Mouse (Mus musculus) gastrocnemius, postnatal 10 days (tissue): ENCODE measurements around the gene Ifit2. TPM values are rescaled to one million over a fixed set of nuclear protein-coding genes. Genes with fewer than 3 reads are reported as not detected.
"Not testable (repeated sequence)": the region's sequence is repeated elsewhere in the genome, so short reads cannot be mapped to it uniquely, and the experiment has no call there.

ENCODE experiments used
- DNase-seq: peaks from one replicate; pipeline ENCODE4 v3.0.0; 2021; ENCODE audit warnings: mixed read lengths
- total RNA-seq, 2 experiments: library from RNA; stranded (reverse); gene quantifications; 2 replicates each; pipeline ENCODE4 v1.2.3; 2021

Ifit2 gene
- total RNA-seq, 2 experiments from 2014 or later, result 3.1 to 3.3 TPM

DNA sequence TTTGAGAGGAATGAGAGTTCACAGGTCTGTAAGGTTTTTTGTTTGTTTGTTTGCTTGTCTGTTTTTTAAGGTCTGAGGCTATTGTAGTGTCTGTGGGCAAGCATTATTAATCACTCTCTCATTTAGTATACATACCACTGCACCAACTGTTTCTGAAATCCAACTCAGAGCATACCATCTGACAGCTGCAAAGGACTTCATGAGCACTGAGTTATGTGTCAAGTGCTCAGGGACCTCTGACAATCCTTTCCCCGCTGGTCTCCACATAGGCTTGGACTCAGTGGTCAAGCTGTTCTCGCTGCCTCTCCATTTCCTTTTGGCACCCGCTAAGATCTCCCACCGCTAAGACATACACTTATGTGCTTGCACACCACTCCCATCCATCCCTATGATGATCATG is 4.3 kb upstream of the Ifit2 start:
- no peak for DNase-seq

DNA sequence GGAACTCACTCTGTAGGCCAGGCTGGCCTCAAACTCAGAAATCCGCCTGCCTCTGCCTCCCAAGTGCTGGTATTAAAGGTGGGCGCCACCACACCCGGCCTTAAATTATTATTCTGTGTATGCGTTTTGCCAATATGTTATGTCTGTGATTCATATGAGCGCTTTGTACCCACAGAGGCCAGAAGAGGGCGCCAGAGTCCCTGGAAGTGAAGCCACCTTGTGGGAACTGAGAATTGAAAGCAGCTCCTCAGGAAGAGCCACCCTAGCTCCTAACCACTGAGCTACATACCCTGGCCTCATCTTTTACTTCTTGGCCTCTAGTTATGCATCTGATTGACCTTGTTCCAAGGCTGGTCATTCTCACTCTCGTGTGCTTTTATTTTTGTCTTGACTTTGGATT is 2.5 kb upstream of the Ifit2 start:
- DNase-seq, result peak; percentile 83

DNA sequence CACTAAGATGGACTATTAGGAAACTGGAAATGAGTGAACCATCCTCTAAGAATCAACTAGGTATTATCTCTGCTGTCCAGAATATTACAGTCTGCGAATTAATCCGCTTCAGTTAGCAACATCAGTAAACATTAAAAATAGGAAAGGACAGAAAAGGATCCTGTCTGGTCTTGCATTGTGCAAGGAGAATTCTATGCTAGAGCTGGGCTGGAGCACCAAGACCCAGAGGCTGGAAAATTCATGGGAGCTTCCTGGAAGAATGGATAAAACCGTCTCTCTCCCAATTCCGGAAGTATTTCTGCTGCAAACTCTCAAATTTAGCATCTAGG is 325 bp upstream of the Ifit2 start:
- DNase-seq, result no peak

DNA sequence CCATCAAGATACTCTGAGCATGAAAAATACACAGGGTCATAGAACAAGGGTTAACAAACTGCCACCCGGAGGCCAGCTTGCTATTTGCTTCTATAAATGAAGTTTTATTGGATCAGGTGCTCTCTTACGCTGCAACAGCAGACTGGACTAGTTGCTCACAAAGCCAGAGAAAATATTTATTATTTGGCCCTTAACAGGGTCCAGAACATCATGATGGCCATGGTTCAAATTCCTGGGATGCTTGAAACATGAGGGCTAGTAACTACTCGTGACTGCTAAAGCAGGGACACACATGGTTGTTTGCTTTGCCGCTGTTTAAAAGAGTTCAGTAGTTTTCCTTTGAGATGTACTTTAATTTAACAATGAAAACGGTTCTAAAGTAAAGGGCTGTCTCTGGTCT is 1.5 kb downstream of the Ifit2 start:
- DNase-seq, result no peak

DNA sequence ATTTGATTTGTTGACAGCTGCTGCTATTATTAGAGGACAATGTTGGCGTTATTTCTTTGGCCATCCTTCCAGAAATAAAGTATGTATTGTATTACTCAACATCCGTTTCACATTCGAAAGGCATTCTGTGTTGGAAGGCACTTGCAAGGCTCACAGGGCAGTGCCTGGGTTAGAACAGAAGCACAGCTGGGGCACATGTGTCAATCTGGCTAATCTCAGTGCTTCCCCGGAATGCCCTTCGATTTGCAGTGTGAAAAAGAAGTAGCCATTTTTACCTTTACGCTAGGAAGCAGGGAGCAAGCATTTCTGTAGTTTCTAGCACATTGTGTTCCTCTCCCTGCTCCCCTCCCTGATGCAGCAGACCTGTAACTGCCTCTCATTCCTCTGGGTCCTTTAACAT is 2.5 kb downstream of the Ifit2 start:
- no peak for DNase-seq

DNA sequence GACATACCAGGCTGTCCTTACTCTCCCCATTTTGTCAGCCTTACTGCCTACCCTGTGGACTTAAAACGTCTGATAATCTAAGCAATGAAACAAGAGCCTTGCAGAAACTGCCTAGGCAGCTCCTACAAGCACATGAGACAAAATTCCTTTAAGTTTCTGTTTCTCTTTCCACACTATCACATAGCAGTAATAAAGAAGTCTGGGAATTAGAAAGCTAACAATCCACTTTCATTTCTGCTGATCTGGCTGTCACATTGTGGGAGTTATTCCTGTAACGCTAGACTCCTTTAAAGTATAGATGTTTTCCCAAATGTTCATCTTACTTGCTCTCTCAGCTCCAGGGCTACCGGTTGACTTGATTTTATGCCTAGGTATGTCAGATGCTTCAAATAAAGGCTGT is 3.0 kb downstream of the Ifit2 start:
- no peak for DNase-seq

DNA sequence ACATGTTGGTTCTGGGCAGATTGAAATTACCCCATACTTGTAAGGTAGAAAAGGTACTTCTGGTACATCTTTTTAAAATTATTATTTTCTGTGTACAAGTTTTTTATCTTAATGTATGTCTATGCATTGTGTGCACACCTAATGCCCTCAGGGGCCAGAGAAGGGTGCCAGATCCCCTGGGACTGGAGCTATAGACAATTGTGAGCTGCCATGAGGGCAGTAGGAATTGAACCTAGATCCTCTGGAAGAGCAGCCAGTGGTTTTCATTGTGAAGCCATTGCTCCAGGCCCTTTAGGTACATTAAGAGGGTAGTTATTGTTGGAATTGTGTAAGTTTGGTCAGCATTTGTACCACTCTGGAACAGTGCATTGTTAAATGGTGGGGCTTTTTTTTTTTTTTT is 3.6 kb downstream of the Ifit2 start:
- no peak for DNase-seq

DNA sequence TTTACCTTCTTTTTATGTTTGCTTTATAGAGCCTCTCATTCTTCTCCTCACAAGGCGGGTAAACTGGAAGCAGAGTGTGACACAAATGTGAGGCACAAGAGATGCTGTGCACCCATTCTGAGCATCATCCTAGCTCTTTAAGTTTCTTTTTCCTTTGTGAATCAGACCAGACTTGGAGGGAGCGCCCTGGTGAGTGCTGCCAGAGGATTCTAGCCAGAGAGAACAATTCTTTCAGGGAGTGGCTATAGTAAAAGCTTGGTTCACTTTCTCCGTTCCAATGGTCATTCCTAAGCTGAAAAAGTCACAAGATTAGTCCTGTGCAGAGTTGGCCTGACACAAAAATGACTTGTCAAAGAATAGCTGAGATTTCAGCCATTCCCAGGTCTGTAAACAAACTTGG is 6.1 kb downstream of the Ifit2 start:
- peak; percentile 16 for DNase-seq

DNA sequence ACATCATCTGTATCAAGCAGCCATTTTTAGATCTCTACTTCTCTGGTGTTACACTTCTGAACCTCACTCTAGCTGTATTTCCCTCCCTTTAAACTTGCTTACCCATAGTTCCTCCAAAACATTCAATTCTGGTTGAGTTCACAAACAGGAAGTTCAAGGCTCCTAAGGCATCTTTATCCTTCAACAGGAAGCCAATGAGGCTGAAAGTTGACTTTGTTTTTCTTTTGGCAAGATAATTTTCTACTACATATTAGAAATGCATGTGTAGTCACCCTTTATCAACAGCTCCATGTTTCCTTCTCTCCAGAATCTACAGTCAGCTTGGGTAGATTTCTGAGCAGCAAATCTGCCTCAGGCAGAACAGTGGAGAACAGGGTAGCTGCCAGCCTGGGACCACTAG is 12.1 kb downstream of the Ifit2 start:
- DNase-seq, result no peak

DNA sequence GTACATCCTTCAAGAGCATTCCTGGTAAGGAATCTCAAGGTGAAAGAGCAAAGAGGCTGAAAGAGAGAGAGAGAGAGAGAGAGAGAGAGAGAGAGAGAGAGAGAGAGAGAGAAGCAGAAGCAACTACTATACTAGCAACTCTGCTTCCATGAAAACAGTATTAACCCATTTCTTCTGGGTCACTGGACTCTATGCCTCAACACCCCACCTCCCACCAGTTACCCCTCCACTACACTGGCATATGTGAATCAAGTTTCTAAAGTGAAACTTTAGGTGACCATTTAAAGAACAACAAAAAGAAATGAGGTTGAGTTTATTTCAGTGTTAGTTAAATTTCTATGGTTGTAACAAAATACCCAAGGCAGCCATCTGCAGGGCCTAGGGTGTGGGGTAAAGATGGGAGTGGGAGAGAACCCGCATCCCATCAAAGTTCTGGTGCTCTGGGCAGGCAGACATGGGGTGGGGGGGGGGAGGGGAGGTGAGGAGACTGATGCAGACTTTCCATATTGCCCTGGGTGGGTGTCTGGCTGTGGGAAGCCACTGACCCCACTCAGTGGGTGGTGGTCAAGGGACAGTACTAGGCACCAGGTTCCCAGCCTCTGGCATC is 15.8 kb downstream of the Ifit2 start:
- no peak for DNase-seq

DNA sequence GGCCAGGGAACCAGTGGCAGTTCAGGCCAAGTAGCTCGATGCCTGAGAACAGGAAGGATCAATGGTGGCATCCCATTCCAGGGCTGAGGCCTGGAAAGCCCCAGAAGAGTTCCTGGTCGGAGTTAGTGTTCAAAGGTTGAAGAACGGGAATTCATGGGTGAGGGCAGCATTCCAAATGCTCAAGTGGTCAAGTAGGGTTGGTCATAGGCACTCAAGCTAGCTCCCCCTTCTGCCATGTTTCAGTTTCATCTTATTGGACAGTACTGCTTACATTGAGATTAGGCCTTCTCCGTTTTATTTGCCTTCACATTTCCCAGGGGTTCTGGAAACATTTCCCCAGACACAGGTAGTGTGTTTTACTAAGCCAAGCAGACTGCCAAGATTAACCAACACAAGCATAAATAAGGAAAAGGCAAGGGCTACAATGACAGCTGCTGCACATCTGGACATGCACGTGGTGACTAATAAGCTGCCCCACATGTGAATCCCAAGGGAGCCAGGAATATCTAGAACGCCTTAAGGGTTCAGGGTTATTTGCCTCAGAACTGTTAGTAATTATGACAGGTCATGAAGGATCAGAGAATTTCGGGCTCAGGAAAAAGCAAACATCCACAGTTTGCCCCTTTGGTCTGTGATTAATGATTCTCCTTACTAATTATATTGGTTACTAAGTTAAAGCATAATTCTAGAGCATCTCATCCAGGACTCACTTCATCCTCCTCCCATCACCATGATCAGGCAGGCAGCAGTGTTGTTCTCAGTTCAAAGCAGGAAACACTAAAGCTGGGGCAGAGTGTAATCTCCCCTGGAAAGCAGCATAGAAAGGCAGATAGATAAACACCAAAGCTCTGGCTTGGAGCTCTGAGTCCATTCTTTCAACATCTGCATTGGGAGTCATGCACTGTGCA is 18.7 kb downstream of the Ifit2 start:
- DNase-seq, result no peak

DNA sequence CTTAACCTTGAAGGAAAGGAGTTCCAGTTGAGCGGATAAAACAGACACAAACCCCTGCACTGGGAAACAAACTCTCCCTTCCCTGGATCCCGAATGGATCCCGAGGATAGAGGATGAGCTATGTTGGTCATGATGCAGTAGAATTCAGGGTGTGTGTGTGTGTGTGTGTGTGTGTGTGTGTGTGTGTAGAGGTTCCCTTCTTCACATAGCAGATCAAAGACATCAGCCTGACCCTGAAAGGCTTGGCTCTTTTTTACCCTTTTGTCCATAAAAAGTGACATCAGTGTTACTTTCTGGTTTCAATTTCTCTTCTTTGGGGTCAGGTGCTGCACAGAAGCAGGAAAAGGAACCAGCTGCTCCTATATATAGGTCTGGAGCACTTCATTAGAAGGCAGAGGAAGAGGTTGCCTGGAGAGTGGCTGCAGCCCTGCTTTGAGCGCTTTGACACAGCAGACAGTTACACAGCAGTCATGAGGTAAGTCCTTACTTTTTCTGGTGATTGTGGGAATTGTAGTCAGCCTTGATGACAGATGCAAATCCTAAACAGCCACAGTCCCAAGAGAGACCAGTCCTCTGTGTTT is 19.5 kb downstream of the Ifit2 start:
- no peak for DNase-seq

DNA sequence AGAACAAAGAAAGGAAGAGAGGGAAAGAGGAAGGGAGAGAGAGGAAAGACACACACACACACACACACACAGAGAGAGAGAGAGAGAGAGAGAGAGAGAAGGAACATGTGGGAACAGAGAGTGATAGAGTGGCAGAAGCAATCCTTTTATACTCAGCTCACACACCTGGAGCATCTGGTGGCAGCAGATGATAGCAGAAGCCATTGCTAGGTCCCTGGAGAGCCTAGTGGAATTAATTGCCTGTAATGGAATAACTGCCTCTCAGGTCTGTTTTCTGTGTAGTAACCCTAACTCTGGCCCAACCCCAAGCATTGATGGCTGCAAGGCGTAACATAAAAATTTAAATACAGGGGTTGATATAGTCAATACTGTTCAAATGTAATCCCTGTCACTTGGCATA is 20.6 kb downstream of the Ifit2 start:
- DNase-seq, result no peak

DNA sequence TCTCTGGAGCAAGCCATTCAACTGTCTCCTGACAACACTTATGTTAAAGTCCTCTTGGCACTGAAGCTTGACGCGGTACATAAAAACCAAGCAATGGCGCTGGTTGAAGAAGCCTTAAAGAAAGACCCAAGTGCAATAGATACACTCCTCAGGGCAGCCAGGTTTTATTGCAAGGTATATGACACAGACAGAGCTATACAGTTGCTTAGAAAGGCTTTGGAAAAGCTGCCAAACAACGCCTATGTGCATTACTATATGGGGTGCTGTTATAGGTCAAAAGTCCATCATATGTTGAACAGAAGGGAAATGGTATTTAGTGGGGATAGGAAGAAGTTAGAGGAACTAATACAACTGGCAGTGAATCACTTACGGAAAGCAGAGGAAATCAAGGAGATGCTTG is 23.2 kb downstream of the Ifit2 start:
- DNase-seq, result no peak

DNA sequence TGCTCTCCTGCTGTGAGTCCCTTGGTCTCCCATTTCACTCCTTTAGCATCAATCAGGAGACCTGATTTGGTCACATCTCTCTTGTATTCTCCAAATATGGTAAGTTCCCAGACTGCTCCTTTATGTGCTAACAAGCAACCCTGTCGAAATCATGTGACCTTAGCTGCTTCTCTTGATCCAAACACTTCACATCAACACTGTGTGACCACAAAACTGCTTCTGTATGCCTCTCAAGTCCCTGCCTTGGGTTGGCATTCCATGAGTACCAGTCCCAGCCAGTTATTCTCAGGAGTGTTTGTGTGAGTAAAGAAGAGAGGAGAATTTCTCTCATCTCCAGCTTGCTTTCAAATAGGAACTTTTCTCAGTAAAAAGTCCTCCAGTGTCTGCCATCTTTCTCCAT is 26.6 kb downstream of the Ifit2 start:
- no peak for DNase-seq

DNA sequence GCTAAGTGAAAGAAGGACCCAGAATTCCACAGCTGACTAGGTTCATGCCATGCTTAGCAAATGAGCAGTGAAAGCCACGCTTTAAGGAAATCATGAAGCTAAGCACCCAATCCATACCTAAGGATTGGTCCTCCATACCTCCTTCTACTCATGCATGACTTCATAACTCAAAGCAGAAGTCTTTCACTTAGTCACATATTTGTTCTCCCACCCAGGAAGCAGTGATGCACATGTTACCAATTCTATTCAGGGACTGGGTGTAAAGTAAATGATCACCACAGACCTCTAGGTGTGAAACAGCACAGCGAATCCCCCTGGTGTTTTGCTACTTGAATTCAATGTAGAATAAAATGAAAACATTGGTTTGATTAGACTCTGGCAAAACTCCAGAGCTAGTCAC is 32.2 kb downstream of the Ifit2 start:
- DNase-seq, result not testable (repeated sequence)

DNA sequence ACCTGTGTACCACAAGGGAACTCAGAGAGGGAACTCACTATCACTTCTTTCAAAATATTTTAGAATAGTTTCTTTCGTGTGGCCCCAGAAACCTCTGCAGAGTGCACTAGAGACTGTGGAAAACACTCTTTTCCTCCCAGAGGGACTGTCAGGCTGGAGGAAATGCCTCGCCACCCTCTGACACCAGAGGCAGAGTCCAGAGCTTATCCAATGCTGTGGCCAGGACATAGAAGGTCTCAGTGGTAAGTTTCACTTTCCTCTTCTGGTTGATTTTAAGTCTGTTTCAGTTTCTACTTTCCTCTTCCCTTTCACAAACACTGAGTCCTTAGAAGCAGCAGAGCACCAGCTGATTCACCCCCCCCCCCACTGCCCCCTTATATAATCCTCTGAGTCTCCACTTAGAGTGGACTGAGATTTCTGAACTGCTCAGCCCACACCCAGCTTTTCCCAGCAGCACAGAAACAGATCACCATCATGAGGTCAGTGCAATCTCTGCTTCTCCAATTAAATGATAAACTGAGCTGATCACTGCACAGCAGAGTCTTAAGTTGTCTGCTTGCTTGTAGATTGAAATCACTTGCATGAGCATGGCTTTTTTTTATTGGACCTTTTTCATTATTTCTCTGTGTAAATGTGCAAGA is 32.8 kb downstream of the Ifit2 start, which contains the start of gene Ifit3:
Ifit3 (plus strand) TSS at position 406 of the 641 bp plus-strand sequence.
- DNase-seq, result not testable (repeated sequence)

DNA sequence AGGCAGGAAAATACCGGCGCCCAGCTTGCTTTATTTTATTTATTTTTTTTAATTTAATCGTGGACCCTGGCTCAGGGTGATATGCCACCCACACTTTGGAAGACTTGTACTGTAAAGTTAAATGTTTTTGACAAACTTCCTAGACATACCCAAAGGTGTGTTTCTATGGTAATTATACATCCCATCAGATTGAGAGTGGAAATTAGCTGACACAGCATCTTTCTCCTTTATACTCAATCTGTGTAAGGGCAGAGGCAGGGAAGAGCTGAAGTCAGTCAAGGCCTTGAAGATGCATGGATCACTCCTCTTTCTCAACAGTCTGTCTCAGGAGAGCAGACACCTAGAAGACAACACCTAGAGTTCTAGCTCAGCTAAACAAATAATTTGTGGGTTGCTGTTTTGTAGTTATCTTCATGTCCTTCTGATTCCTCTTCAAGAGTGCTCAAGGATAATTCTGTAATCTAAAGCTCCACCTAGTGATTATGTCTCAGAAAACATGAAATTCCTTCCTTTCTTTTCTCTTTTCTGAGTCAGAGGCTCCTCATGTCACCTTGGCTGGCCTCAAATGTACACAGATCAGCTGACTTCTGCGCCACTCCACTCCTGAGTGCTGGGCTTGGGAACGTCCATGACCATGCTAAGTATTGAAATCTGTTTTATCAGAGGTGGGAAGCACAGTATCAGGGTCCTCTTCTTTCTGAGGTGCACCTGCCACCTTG is 35.4 kb downstream of the Ifit2 start:
- not testable (repeated sequence) for DNase-seq

DNA sequence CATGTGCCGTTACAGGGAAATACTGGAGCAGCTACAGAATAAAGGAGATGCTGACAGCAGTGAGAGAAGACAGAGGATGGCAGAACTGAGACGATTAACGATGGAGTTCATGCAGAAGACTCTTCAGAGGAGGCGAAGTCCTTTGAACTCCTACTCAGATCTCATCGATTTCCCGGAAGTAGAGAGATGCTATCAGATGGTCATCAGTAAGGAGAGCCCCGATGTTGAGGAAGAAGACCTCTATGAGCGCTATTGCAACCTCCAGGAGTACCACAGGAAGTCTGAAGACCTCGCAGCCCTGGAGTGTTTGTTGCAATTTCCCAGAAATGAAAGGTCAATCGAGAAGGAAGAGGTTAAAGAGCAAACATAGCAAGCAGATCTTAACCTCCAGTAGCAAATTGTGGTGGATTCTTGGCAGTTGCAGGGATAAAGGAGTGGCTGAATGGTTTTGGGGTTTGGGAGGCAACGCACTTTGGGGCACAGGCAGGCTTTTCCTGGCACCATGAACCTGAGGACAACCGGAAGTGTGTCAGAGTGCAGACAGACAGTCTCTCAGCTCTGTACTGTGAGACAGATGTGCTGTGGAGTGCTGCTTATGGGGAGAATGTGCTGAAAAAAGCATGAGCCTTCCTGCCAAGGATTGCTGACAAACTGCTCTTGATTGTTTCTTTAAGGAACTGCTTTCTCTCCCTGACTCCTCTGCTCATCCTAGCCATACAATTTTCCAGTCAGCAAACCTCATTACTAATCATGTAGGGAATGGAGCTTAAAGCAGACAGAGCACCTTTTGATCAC is 37.6 kb downstream of the Ifit2 start:
- DNase-seq, result not testable (repeated sequence)

DNA sequence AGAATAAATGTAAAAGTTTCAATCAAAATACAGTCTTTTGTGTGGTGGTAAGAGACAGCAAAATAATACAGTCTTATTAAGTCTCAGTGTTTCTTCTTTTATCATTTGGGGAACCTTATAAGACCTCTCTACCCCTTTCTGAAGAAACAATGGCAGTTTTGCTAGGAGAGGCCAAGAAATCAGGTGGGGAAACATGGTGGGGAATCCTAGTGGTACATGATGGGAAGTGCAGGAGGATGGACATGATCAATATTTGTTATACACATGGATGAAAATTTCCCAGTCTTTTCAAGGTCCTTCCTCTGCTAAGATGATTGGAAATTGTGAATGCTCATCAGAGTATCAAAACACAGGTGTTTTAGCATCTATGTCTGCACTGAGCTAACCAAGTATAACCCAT is 38.5 kb downstream of the Ifit2 start:
- no peak for DNase-seq

DNA sequence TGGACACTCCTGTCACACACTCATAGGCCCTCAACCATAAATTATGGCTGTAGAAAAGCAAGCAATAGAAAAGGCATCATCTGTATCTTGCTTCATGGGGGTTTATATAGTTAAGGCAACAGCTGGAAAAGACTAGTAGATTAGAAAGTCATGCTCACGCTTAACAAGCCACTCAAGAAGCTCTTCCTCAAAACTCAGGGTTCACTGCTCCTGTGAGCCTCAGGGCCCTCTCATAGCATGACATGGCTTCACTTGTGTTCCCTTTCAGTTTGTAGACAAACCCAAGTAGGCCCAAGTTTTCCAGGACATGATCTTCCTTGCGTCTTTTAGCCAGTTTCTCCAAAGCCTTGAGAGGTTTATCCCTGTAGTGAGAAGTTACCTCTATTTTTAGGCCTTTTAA is 43.0 kb downstream of the Ifit2 start:
- DNase-seq, result no peak

DNA sequence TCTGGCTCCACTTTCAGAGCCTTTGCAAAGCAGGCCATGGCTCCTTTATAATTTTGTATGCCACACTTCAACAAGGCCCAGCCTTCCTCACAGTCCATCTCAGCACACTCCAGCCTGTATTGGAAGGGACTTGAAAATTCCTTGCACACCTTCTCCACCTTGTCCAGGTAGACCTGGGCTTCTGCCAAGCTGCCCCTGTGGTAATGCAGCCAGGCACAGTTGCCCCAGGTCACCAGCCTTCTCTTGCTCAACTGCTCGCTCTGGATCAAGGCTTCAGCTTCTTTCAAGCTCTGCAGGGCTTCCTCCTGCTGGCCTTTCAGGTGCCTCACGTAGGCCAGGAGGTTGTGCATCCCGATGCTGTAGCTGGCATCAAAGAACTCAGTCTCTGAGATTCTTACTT is 44.0 kb downstream of the Ifit2 start:
- not testable (repeated sequence) for DNase-seq
